Mouse (Mus musculus): ENCODE data around the gene Gm11555. TPM values are rescaled to one million over a fixed set of nuclear protein-coding genes. Genes with fewer than 3 reads are reported as not detected.
"Not testable (repeated sequence)": the region's sequence is repeated elsewhere in the genome, so short reads cannot be mapped to it uniquely, and the experiment has no call there.

The Gm11555 gene
- total RNA-seq, 1 experiment from 2014 or later = not detected

DNA sequence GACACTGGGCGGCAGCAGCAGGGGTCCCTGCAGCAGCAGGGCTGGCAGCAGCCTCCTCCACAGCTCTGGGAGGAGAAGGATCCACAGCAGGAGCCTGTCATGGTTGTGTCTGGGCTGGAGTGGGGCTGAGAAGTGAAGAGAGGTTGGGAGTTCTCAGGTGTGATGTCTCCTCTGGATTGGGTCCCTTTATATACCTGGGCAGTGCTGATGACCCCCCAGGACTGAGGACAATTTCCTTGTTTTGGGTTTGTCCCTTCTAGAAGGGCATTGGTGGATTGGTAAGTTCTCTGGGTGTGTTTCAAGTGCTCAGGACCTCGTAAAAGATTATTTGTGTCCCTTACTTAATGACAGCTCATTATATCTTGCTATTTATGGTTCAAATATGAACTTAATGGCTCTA, 39.9 kb downstream of the Gm11555 start, which contains the start of gene Gm11937:
TSS of gene Gm11937 (minus strand) at position 101 of the 400 bp plus-strand sequence.
- not testable (repeated sequence) for ATAC-seq (ENCODE audit: extremely low read depth, insufficient number of reproducible peaks, low FRiP score, poor library complexity, severe bottlenecking)

DNA sequence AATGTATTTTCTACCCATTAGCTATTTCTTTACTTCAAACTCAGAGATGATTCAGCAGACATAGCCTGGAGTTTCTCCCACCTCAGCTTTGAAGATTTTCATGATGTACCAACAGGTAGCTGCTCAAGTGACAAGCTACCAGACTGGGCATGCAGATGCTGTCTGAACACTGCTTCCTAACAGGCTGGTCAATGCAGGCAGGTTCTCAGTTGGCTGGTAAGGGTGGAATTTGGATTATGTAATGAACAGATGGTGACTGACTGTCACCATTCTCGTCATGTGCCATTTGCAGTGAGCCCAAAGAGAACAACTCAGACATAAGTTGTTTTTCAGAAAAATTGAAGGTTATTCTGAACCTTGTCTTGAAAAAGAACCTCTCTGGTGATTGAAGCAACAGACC, 40.9 kb downstream of the Gm11555 start:
- no peak for ATAC-seq (ENCODE audit: extremely low read depth, insufficient number of reproducible peaks, low FRiP score, poor library complexity, severe bottlenecking)

DNA sequence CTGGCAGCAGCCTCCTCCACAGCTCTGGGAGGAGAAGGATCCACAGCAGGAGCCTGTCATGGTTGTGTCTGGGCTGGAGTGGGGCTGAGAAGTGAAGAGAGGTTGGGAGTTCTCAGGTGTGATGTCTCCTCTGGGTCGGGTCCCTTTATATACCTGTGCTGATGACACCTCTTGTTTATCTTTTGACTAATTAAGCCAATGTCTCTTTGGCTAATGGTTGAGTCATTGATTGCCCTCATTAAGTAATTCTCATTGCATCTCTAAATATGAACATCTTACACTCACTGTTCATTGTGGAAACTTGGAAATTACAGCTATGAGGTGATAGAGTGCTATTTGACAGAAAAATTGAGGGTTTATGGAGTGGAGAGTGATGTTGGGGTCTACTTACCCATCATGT, 46.8 kb downstream of the Gm11555 start, which contains the start of gene Gm11938:
TSS of gene Gm11938 (minus strand) at position 101 of the 400 bp plus-strand sequence.
- ATAC-seq (ENCODE audit: extremely low read depth, insufficient number of reproducible peaks, low FRiP score, poor library complexity, severe bottlenecking) = not testable (repeated sequence)

Other genes starting within 250 kb of the Gm11555 start
- gene Krt12, start 228.0 kb downstream of the Gm11555 start, total RNA-seq (2017) = 0.58 TPM in 1 of 2 replicates, not detected in the other
- gene Krt20, start 212.1 kb downstream of the Gm11555 start, total RNA-seq (2017) = not detected in 2 replicates
- 1.5 and 2.9 TPM in 2 replicates for gene Krt23, start 157.1 kb downstream of the Gm11555 start, total RNA-seq (2017)
- gene Krt39, start 128.9 kb downstream of the Gm11555 start, total RNA-seq (2017) = not detected in 2 replicates
- not detected in 2 replicates for gene Krt40, start 107.1 kb downstream of the Gm11555 start, total RNA-seq (2017)
- gene Krtap3-3, start 99.4 kb downstream of the Gm11555 start, total RNA-seq (2017) = not detected in 2 replicates
- not detected in 2 replicates for gene Krtap3-2, start 93.4 kb downstream of the Gm11555 start, total RNA-seq (2017)
- not detected in 2 replicates for gene Gm11939, start 90.8 kb downstream of the Gm11555 start, total RNA-seq (2017)
- gene Krtap3-1, start 83.6 kb downstream of the Gm11555 start, total RNA-seq (2017) = not detected in 2 replicates
- not detected in 2 replicates for gene Krtap1-5, start 69.2 kb downstream of the Gm11555 start, total RNA-seq (2017)
- gene Krtap1-4, start 66.6 kb downstream of the Gm11555 start, total RNA-seq (2017) = not detected in 2 replicates
- not detected in 2 replicates for gene Krtap1-3, start 58.9 kb downstream of the Gm11555 start, total RNA-seq (2017)
- gene Krtap9-3, start 52.1 kb downstream of the Gm11555 start, total RNA-seq (2017) = not detected in 2 replicates
- gene Gm11938, start 46.9 kb downstream of the Gm11555 start, total RNA-seq (2017) = not detected in 2 replicates
- gene Gm11937, start 40.0 kb downstream of the Gm11555 start, total RNA-seq (2017) = not detected in 2 replicates
- not detected in 2 replicates for gene Krtap2-4, start 35.4 kb downstream of the Gm11555 start, total RNA-seq (2017)
- gene Gm11562, start 29.8 kb downstream of the Gm11555 start, total RNA-seq (2017) = not detected in 2 replicates
- gene Krtap4-1, start 22.0 kb downstream of the Gm11555 start, total RNA-seq (2017) = not detected in 2 replicates
- gene Krtap4-2, start 15.2 kb downstream of the Gm11555 start, total RNA-seq (2017) = not detected in 2 replicates
- not detected in 2 replicates for gene Krtap4-7, start 6.1 kb downstream of the Gm11555 start, total RNA-seq (2017)
- gene Gm11563, start 8.7 kb upstream of the Gm11555 start, total RNA-seq (2017) = not detected in 2 replicates
- gene Krtap4-6, start 15.7 kb upstream of the Gm11555 start, total RNA-seq (2017) = not detected in 2 replicates
- gene Gm14190, start 40.5 kb upstream of the Gm11555 start, total RNA-seq (2017) = not detected in 2 replicates
- gene Gm14180, start 84.1 kb upstream of the Gm11555 start, total RNA-seq (2017) = not detected in 2 replicates
- gene Gm11595, start 122.7 kb upstream of the Gm11555 start, total RNA-seq (2017) = not detected in 2 replicates
- gene Krtap4-8, start 130.5 kb upstream of the Gm11555 start, total RNA-seq (2017) = not detected in 2 replicates
- not detected in 2 replicates for gene Krtap4-9, start 135.0 kb upstream of the Gm11555 start, total RNA-seq (2017)
- not detected in 2 replicates for gene Gm11596, start 143.2 kb upstream of the Gm11555 start, total RNA-seq (2017)
- gene Gm11569, start 148.7 kb upstream of the Gm11555 start, total RNA-seq (2017) = not detected in 2 replicates
- gene Gm11554, start 154.2 kb upstream of the Gm11555 start, total RNA-seq (2017) = not detected in 2 replicates
- gene Krtap4-13, start 159.7 kb upstream of the Gm11555 start, total RNA-seq (2017) = not detected in 2 replicates
- gene Gm11564, start 165.4 kb upstream of the Gm11555 start, total RNA-seq (2017) = not detected in 2 replicates
- gene 2300003K06Rik, start 187.8 kb upstream of the Gm11555 start, total RNA-seq (2017) = not detected in 2 replicates
- not detected in 2 replicates for gene Krtap4-16, start 201.4 kb upstream of the Gm11555 start, total RNA-seq (2017)
- gene Gm11568, start 207.7 kb upstream of the Gm11555 start, total RNA-seq (2017) = not detected in 2 replicates
- not detected in 2 replicates for gene Gm11559, start 214.2 kb upstream of the Gm11555 start, total RNA-seq (2017)
- gene Krtap9-1, start 223.2 kb upstream of the Gm11555 start, total RNA-seq (2017) = not detected in 2 replicates
- gene Gm11567, start 229.0 kb upstream of the Gm11555 start, total RNA-seq (2017) = not detected in 2 replicates